Mouse (Mus musculus) ES-E14 (cell line): Measurements from ENCODE around the gene Slc25a12.

Experiments
- CHD2 ChIP-seq: IDR thresholded peaks from 2 replicates; pipeline ENCODE4 v1.6.1; 2014; ENCODE audit warnings: mild to moderate bottlenecking, low read depth, low read length, inconsistent platforms
- HCFC1 ChIP-seq: IDR thresholded peaks from 2 replicates; pipeline ENCODE4 v1.6.1; 2012; ENCODE audit warnings: low read length, inconsistent platforms, borderline replicate concordance; ENCODE audit not compliant: insufficient read depth
- ZC3H11A ChIP-seq: IDR thresholded peaks from 2 replicates; pipeline ENCODE4 v1.6.1; 2012; ENCODE audit warnings: low read depth, mild to moderate bottlenecking, inconsistent platforms, low read length, borderline replicate concordance
- ZNF384 ChIP-seq: IDR thresholded peaks from 2 replicates; pipeline ENCODE4 v1.6.1; 2012; ENCODE audit warnings: low read depth, low read length, inconsistent platforms

GRCm38 (mm10) chr2:71366618-71367124 is 878 bp downstream of the Slc25a12 start:
- TF ChIP-seq ZNF384, result no peak
- TF ChIP-seq ZC3H11A, result no peak
- TF ChIP-seq HCFC1, result no peak
- no peak for TF ChIP-seq CHD2
